In genomic region chr8:112309816-112310215, GRCm38 (mm10) we compare ENCODE assay signal across 20 mouse cellular contexts.
DNase-seq lines count a peak whose midpoint lies in the region; ATAC-seq and TF ChIP-seq lines count a peak whose summit lies in the region.
"Had no signal": no experiment of that assay in that cellular context is flagged by ENCODE, and none has a peak within 500 bp of the region (broad histone marks: within the 10 kb centered on the region; RNA-seq: fewer than 3 reads in every experiment).

No protein-coding gene starts in this region.

- ATAC-seq in forebrain, embryonic 14.5 days = no peak
- ATAC-seq: CD4-positive, CD25-positive, alpha-beta regulatory T cell, adult 4 months; forebrain, embryonic 13.5 days; intestine, postnatal 0 days had no signal

- no peak overlapping the region for H3K4me2 ChIP-seq in forebrain, embryonic 14.5 days (ENCODE audit: low read length)
- H3K4me2 ChIP-seq: embryonic facial prominence, embryonic 12.5 days; embryonic facial prominence, embryonic 15.5 days; forebrain, embryonic 13.5 days; heart, embryonic 11.5 days; hindbrain, embryonic 12.5 days; hindbrain, embryonic 15.5 days had no signal

- no peak for TF ChIP-seq CTCF in brain, embryonic 14.5 days (IDR thresholded peaks at IDR 0.05; ENCODE audit: borderline replicate concordance, extremely low read depth, insufficient read depth, insufficient read length)

- WGBS in forebrain, embryonic 14.5 days = 55% methylated on average over 3 of the region's 3 CpGs
- 89% methylated on average over 3 of the region's 3 CpGs for WGBS in forebrain, embryonic 10.5 days

- no peak for TF ChIP-seq POLR2A in brain, embryonic 14.5 days (IDR thresholded peaks at IDR 0.05; ENCODE audit: borderline replicate concordance, extremely low read depth, insufficient read depth, insufficient read length, poor library complexity, severe bottlenecking)

- no peaks in the 10 kb centered on the region for H3K4me1 ChIP-seq in forebrain, embryonic 14.5 days (ENCODE audit: control insufficient read depth, insufficient read depth, low read length)
- H3K4me1 ChIP-seq in forebrain, embryonic 10.5 days = no peaks in the 10 kb centered on the region
- H3K4me1 ChIP-seq: embryonic facial prominence, embryonic 12.5 days; embryonic facial prominence, embryonic 15.5 days; hindbrain, embryonic 12.5 days; hindbrain, embryonic 15.5 days had no signal

- H3K36me3 ChIP-seq in forebrain, embryonic 14.5 days (ENCODE audit: control insufficient read depth, insufficient read depth, low read length) = no peaks in the 10 kb centered on the region
- H3K36me3 ChIP-seq in forebrain, embryonic 10.5 days (replicated peaks) = no peaks in the 10 kb centered on the region
- H3K36me3 ChIP-seq: embryonic facial prominence, embryonic 12.5 days; embryonic facial prominence, embryonic 15.5 days; hindbrain, embryonic 12.5 days; hindbrain, embryonic 15.5 days had no signal

- peak; percentile 49 for DNase-seq in forebrain, embryonic 14.5 days (ENCODE audit: low spot score)
- no peak for DNase-seq in forebrain, embryonic 10.5 days (ENCODE audit: extremely low spot score, low spot score)
- peak; percentile 34 for DNase-seq in left cerebral cortex, postnatal 4 days
- no peak for DNase-seq in left cerebral cortex, adult 11 months (ENCODE audit: low spot score)
- DNase-seq in brain, embryonic 14.5 days (ENCODE audit: low read depth) = peak; percentile 53
- DNase-seq in adrenal gland, postnatal 10 days = no peak
- DNase-seq: adrenal gland, adult 2 months; adrenal gland, postnatal 25 days; cerebellum, adult 2 months; cerebellum, adult 9-11 months; gastrocnemius, postnatal 25 days; heart, adult 2 months had no signal

- H3K9ac ChIP-seq in forebrain, embryonic 14.5 days (ENCODE audit: low read length) = no peak overlapping the region
- H3K9ac ChIP-seq: embryonic facial prominence, embryonic 12.5 days; embryonic facial prominence, embryonic 15.5 days; forebrain, embryonic 13.5 days; hindbrain, embryonic 12.5 days; hindbrain, embryonic 15.5 days had no signal

- no peak overlapping the region for H3K27ac ChIP-seq in forebrain, embryonic 14.5 days (ENCODE audit: low read depth, low read length)
- no peak overlapping the region for H3K27ac ChIP-seq in forebrain, embryonic 10.5 days
- H3K27ac ChIP-seq: embryonic facial prominence, embryonic 12.5 days; embryonic facial prominence, embryonic 15.5 days; forebrain, embryonic 13.5 days; heart, adult 2 months; hindbrain, embryonic 12.5 days; hindbrain, embryonic 15.5 days had no signal

- no peaks in the 10 kb centered on the region for H3K9me3 ChIP-seq in forebrain, embryonic 14.5 days (replicated peaks; ENCODE audit: control insufficient read depth, low read length)
- H3K9me3 ChIP-seq in forebrain, embryonic 10.5 days = no peaks in the 10 kb centered on the region
- H3K9me3 ChIP-seq: embryonic facial prominence, embryonic 12.5 days; embryonic facial prominence, embryonic 15.5 days; forebrain, embryonic 13.5 days; hindbrain, embryonic 12.5 days; hindbrain, embryonic 15.5 days had no signal

- no peaks in the 10 kb centered on the region for H3K27me3 ChIP-seq in forebrain, embryonic 14.5 days (replicated peaks; ENCODE audit: control insufficient read depth, insufficient read depth, low read length)
- H3K27me3 ChIP-seq in forebrain, embryonic 10.5 days (ENCODE audit: poor library complexity, severe bottlenecking) = no peaks in the 10 kb centered on the region
- H3K27me3 ChIP-seq: embryonic facial prominence, embryonic 12.5 days; embryonic facial prominence, embryonic 15.5 days; forebrain, embryonic 13.5 days; hindbrain, embryonic 12.5 days; hindbrain, embryonic 15.5 days had no signal

- intact Hi-C loops in left cerebral cortex, postnatal 4 days (cut with DNase I) = no loop called here

- no peak overlapping the region for H3K4me3 ChIP-seq in forebrain, embryonic 14.5 days (ENCODE audit: low read depth, low read length)
- no peak overlapping the region for H3K4me3 ChIP-seq in forebrain, embryonic 10.5 days
- H3K4me3 ChIP-seq: embryonic facial prominence, embryonic 12.5 days; embryonic facial prominence, embryonic 15.5 days; forebrain, embryonic 13.5 days; heart, adult 2 months; hindbrain, embryonic 12.5 days; hindbrain, embryonic 15.5 days had no signal

Comparison
In these comparisons a context has a peak if more than half of its experiments do, and no peak if none do; other contexts are left out.
1. DNase-seq: peak in forebrain, embryonic 14.5 days (single experiment), left cerebral cortex, postnatal 4 days (single experiment) and brain, embryonic 14.5 days (single experiment); none in forebrain, embryonic 10.5 days (single experiment), left cerebral cortex, adult 11 months (single experiment) and adrenal gland, postnatal 10 days (single experiment).